Mouse (Mus musculus): ENCODE results near the gene Camsap3.

DNA sequence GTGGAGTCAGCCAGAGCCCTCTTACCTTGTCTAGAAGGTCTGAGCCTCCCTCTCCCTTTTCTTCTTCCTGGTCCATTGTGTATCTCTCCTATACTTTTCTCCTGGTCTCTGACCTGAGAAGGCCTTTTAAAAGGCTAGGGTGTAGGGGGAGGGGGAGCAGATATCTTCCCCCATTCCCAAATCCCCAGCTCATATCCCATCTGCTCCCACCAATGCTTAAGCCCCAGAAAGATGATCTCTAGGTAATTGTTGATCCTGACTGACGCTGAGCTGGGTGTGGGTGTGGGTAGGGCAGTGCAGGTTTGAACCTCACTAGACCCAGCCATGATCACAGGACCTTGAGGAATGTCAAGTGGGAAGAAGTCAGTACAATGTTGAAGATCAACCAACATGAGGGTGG lies 38.4 kb downstream of the Camsap3 start, which contains the start of gene Pcp2:
- no peak for TF ChIP-seq CTCF (IDR thresholded peaks at IDR 0.05; ENCODE audit: low read depth)
- TF ChIP-seq EP300 (IDR thresholded peaks at IDR 0.05; ENCODE audit: low read depth), result no peak

Data from liver, postnatal 0 days (tissue).